Mouse (Mus musculus) spleen, adult 12 weeks (tissue): ENCODE results near the gene Fadd.

ENCODE experiments used
- DNase-seq: peaks from one replicate; pipeline ENCODE4 v3.0.0; 2022; ENCODE audit warnings: low spot score

Gene Fadd

GRCm38 (mm10) chr7:144582284-144582980, at the start of gene Fadd:
Gene Fadd (minus strand): TSS chr7:144582463.
- peak; percentile 82 for DNase-seq

GRCm38 (mm10) chr7:144630622-144631021, 48.4 kb upstream of the Fadd start:
- DNase-seq, result no peak

DNA sequence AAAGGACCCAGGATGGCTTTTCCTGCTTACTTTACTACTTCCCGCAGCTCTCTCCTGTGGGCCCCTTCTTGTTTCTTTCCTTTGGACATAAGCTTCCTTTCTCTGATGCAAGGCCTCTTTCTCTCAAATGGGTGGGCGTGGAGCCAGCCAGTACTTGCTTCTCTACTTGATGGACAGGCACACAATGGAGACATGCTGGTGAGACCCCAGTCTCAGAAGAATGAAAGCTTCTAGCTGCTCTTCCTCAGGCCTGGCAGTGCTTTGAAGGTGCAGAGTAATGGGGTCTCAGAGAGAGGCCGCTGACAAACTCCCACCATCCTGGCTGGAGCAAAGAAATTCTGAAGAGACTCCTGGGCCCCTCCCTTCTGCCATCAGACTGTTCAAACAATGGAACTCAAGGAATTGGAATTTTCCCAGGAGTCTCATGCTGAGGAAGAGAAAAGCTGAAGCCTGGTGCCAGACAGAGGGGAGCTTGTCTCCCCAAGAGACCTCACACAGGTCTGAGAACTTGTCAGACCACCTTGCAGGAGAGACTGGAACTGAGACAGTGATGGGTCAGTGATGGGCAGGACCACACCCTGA, 46.2 kb upstream of the Fadd start:
- no peak for DNase-seq

- no peak for DNase-seq
Measured at GRCm38 (mm10) chr7:144627606-144628333, 45.5 kb upstream of the Fadd start.

GRCm38 (mm10) chr7:144626042-144626441, 43.8 kb upstream of the Fadd start:
- no peak for DNase-seq

- no peak for DNase-seq
Measured at GRCm38 (mm10) chr7:144620721-144621681, 38.7 kb upstream of the Fadd start.

DNA sequence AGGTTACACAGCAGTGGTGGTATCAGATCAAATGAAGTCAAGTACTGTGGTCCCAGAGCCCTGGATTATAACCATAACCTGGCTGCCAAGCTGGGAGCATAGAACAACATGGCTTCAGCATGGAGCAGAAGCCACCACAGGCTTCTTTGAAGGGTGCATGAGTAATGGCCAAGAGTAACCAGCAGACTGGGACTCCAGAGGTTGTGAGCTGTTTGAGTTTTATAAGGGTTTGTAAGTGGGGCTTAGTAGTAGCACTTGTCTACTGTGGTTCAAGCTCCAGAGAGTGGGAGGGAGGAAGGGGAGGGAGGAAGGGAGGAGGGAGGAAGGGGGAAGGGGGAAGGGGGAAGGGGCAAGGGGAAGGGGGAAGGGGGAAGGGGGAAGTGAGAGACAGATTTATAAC, 38.1 kb upstream of the Fadd start:
- no peak for DNase-seq

GRCm38 (mm10) chr7:144615343-144615742, 33.1 kb upstream of the Fadd start:
- no peak for DNase-seq

GRCm38 (mm10) chr7:144612829-144613228, 30.6 kb upstream of the Fadd start:
- no peak for DNase-seq

DNA sequence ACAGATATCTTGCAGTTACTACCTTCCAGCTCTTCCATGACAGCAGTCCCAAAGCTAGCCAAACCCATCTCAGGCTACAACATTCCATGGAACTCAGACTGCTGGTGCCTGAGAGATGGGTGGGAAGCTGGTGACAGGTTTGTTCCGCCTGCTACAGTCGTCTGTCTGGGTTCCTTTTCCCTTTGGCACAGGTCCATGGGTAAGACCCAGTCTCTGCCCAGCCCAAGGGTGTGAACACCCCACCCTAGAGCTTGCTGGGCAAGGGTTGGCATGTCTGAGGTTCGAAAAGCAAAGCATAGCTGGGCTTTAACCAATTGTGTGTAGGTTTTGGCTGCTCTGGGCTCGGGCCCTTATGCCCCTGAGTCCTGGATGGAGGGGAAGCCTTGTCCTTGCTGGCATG, 30.1 kb upstream of the Fadd start:
- DNase-seq, result no peak

DNA sequence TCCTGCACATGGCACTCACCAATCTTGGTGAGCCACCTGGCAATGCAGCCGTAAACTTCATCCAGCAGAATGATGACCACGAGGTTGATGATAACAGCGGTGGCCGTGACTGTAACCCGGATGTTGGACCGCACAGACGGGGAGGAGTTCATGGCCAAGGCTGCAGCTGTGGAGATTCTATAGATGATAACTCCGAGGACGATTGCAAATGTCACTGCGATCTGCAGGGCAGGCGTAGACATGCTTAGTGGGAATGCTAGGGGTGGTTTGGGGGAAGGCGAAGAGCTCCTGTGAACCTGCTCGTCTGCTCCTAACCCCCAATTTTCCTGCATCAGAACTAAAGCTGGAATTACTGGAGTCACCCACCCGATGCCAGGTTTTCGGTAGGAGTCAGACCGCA, 29.3 kb upstream of the Fadd start:
- no peak for DNase-seq

GRCm38 (mm10) chr7:144609568-144609967, 27.3 kb upstream of the Fadd start:
- DNase-seq, result no peak

- no peak for DNase-seq
Measured at GRCm38 (mm10) chr7:144607862-144608261, 25.6 kb upstream of the Fadd start.

DNA sequence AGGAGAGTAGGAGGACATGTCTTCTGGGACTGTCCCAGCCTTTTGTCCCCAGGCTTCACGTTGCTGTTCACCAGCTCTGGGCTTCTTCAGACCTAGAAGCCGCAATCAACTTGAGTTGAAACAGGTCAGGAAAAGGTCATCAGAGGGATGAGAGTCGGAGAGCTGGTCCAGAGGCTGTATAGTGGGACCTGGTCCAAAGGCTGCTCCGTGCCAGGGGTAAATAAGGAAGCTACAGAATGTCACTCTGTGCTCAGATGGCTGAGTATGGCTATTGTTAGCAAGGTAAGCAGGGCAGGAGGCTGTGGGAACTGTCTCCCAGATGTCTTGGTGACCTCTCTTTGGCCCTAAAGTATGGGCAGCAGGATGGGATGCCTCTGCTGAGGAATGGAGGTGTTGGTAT, 22.5 kb upstream of the Fadd start:
- DNase-seq, result no peak

DNA sequence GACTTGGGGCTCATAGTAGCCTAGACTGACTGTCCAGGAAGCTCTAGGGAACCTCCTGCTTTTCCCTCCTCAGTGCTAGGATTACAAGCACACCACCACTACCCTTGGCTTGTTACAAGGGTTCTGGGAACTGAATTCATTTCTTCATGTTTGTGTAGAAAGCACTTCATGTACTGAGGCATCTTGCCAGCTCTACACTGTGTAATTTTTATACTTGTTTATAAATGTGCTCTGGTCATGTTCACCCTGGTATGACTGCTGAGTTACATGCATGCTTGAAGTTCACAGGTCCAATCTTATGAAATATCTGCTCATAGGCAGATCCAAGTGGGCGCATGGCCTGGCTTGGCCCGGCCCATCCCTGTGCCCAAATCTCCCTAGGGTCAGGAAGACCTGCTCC, 22.0 kb upstream of the Fadd start:
- no peak for DNase-seq

DNA sequence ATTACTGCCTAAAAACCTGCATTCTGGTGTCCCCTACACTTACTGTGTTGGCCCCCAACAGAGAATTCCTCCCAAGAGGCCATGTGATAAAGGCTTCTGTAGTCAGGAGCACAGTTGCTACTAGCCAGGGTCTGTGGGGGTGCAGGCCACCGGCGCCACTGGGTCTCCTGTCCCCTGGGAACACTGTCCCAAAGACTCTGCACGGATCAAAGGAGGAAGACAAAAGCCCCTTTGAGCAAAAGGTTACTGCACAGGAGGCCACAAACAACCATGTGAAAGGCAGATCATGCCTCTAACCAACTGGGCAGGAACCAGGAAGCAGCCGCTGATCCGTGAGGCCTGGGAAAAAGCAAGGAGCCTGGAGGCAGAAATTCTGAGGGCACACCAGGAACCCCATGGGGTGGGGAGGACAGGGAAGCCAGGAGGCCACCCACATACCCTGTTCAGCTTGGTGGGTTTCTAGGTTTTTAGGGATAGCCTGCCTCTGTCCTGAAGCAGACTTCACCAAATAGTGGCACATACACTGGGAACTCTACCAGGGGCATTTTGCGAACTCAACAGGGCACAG, 18.2 kb upstream of the Fadd start:
- no peak for DNase-seq

- no peak for DNase-seq
Measured at GRCm38 (mm10) chr7:144589508-144589907, 7.2 kb upstream of the Fadd start.

GRCm38 (mm10) chr7:144587291-144587690, 5.0 kb upstream of the Fadd start:
- DNase-seq, result no peak

- peak; percentile 11 for DNase-seq
Measured at GRCm38 (mm10) chr7:144585648-144586047, 3.4 kb upstream of the Fadd start.

DNA sequence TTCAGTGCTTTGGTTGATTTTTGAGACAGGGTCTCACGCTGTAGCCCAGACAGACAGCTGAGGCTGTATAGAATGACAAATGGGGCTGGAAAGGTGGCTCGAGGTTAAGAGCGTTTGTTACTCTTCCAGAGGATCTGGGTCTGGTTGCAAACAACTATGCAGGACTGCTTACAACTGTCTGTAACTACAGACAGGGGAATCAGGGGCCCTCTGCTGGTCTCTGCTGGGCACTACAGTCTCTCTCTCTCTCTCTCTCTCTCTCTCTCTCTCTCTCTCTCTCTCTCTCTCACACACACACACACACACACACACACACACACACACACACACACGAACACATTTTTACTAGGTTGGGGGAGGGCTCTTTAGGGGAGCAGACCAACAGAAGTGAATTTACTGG, 1.4 kb upstream of the Fadd start:
- DNase-seq, result peak; percentile 15

DNA sequence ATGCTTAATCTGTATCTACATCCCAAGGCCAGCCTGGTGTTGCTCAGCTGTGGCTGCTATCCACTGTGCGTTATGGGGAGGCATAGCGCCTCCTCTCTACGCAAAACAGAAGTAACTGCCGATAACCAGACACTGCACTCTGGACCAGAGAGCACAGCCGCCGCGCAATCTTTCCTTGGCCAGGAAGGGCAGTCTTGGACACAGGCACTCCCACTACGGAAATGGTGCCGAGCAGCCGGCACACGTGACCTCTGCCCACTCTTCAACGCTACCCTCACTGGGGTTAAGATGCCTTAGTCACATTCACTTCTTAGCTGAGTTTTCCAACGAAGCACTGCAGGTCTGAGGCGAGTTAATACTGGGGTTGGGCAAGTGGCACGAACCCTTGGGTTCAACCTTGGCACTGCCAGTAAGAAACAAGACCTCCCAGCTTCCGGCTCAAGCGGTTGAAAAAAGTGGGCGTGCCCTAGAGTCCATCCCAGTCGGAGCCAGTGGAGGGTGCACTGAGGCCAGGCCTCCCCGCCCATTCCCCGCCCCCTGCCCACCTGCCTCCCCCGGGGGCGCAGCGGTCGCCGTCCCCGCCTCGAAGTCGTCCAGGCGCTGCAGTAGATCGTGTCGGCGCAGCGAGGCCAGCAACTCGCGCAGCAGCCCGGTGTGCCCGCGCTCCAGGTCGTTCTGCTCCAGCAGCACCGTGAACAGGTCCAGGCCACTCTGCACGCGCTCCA, 542 bp downstream of the Fadd start:
- peak; percentile 61 for DNase-seq
